ENCODE assay signal across 17 mouse cellular contexts in the genomic region with DNA sequence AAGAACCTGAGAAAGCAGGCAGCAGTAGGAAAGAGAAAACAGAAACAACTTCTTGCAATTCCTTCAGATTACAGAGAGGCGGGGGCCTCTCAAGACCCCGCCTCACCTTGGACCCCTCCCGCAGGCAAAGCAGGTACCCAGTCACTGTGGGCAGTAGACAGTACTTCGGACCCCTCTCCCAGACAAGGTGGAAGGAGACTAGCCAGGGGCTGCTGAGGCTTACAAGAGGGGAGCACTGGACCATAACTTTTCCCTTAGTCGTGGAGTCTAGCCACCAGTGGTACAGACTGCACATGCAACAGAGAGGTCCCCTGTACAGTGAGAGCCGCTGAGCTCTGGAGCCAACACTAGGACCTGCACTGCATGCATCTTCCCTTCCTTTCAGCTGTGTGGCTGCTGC.
DNase-seq lines count a peak whose midpoint lies in the region; ATAC-seq lines count a peak whose summit lies in the region.
"Had no signal": no experiment of that assay in that cellular context is flagged by ENCODE, and none has a peak within 500 bp of the region (broad histone marks: within the 10 kb centered on the region; RNA-seq: fewer than 3 reads in every experiment).

No protein-coding gene starts in this region.

- peak overlapping the region; percentile 3; the same call in 1 of the 2 replicates for H3K27ac ChIP-seq in heart, embryonic 13.5 days (replicated peaks)
- H3K27ac ChIP-seq in neural tube, embryonic 12.5 days, result no peak overlapping the region
- H3K27ac ChIP-seq: forebrain, embryonic 15.5 days; hindbrain, embryonic 14.5 days; liver, embryonic 14.5 days had no signal

- peaks cover 67% of the 10 kb centered on the region for H3K4me1 ChIP-seq in heart, embryonic 13.5 days
- H3K4me1 ChIP-seq in neural tube, embryonic 12.5 days, result no peaks in the 10 kb centered on the region
- H3K4me1 ChIP-seq: forebrain, embryonic 15.5 days had no signal

- peak overlapping the region; percentile 56; the same call in 1 of the 2 replicates for H3K9ac ChIP-seq in heart, embryonic 13.5 days
- H3K9ac ChIP-seq in neural tube, embryonic 12.5 days, result 0 out of 2 replicates have a peak overlapping the region, but pooled peaks have one; percentile 21
- H3K9ac ChIP-seq: forebrain, embryonic 15.5 days; hindbrain, embryonic 14.5 days; liver, embryonic 14.5 days had no signal

- peaks cover 16% of the 10 kb centered on the region for H3K36me3 ChIP-seq in heart, embryonic 13.5 days
- H3K36me3 ChIP-seq in neural tube, embryonic 12.5 days, result no peaks in the 10 kb centered on the region
- H3K36me3 ChIP-seq: forebrain, embryonic 15.5 days had no signal

- no peak overlapping the region for H3K4me3 ChIP-seq in heart, embryonic 13.5 days
- H3K4me3 ChIP-seq in neural tube, embryonic 12.5 days, result no peak overlapping the region
- H3K4me3 ChIP-seq: forebrain, embryonic 15.5 days had no signal

- no peaks in the 10 kb centered on the region for H3K27me3 ChIP-seq in heart, embryonic 13.5 days (replicated peaks)
- no peaks in the 10 kb centered on the region for H3K27me3 ChIP-seq in neural tube, embryonic 12.5 days (replicated peaks)
- H3K27me3 ChIP-seq: forebrain, embryonic 15.5 days had no signal

- H3K9me3 ChIP-seq in heart, embryonic 13.5 days, result no peaks in the 10 kb centered on the region
- H3K9me3 ChIP-seq in neural tube, embryonic 12.5 days, result no peaks in the 10 kb centered on the region
- H3K9me3 ChIP-seq: forebrain, embryonic 15.5 days had no signal

- H3K4me2 ChIP-seq in heart, embryonic 13.5 days, result no peak overlapping the region
- no peak overlapping the region for H3K4me2 ChIP-seq in neural tube, embryonic 12.5 days (replicated peaks)
- H3K4me2 ChIP-seq: forebrain, embryonic 15.5 days; hindbrain, embryonic 14.5 days had no signal

- no peak for DNase-seq in heart, postnatal 4 days
- DNase-seq in neural tube, embryonic 10.5 days (ENCODE audit: extremely low spot score, low spot score), result no peak
- peak; percentile 61 for DNase-seq in kidney, postnatal 14 days
- no peak for DNase-seq in lung, postnatal 36 days
- DNase-seq in layer of hippocampus, adult 11-12 months (ENCODE audit: low spot score), result no peak
- DNase-seq: adrenal gland, adult 2 months; cerebellum, adult 11 months; cerebellum, postnatal 14 days; lung, postnatal 10 days; right cerebral cortex, postnatal 14 days; thymus, postnatal 36 days had no signal

- WGBS in heart, embryonic 13.5 days, result 65% methylated on average over 6 of the region's 6 CpGs
- 85% methylated on average over 6 of the region's 6 CpGs for WGBS in neural tube, embryonic 12.5 days

- ATAC-seq in heart, embryonic 13.5 days (ENCODE audit: extremely low read depth, insufficient number of reproducible peaks, low FRiP score, low TSS enrichment), result no peak
- ATAC-seq in neural tube, embryonic 12.5 days (ENCODE audit: low FRiP score, low read depth), result no peak
- ATAC-seq: forebrain, embryonic 15.5 days; intestine, postnatal 0 days had no signal
